Mouse (Mus musculus): ENCODE data around the gene Ppp2r2d.

- no peak for TF ChIP-seq CTCF (IDR thresholded peaks at IDR 0.05; ENCODE audit: control insufficient read depth, insufficient read depth, insufficient read length)
- no peak for TF ChIP-seq USF1 (IDR thresholded peaks at IDR 0.05; ENCODE audit: low read depth)
- no peak for TF ChIP-seq MYOD1 (IDR thresholded peaks at IDR 0.05; ENCODE audit: control insufficient read depth, insufficient read length, low read depth)
- no peak for TF ChIP-seq MAX (IDR thresholded peaks at IDR 0.05)
- no peak for TF ChIP-seq CEBPB (IDR thresholded peaks at IDR 0.05; ENCODE audit: low read depth)
Measured at GRCm38 (mm10) chr7:138898122-138898521, 52.2 kb downstream of the Ppp2r2d start.

Data from C2C12 (cell line).